Mouse (Mus musculus) liver, embryonic 14.5 days (tissue): Measurements from ENCODE around the gene Fhl4.

Experiments
- CTCF ChIP-seq: IDR thresholded peaks from 2 replicates; pipeline ENCODE4 v1.5.1; 2016; ENCODE audit warnings: antibody characterized with exemption, low read depth, control low read depth
- EP300 ChIP-seq: IDR thresholded peaks from 2 replicates; pipeline ENCODE4 v1.6.1; 2016; ENCODE audit warnings: antibody characterized with exemption, low read depth

GRCm38 (mm10) chr10:85103085-85103885, 990 bp upstream of the Fhl4 start:
- TF ChIP-seq CTCF = no peak; the same call in 1 of the 2 replicates
- TF ChIP-seq EP300 = no peak
